Mouse (Mus musculus): ENCODE measurements around the gene Wdsub1.

DNA sequence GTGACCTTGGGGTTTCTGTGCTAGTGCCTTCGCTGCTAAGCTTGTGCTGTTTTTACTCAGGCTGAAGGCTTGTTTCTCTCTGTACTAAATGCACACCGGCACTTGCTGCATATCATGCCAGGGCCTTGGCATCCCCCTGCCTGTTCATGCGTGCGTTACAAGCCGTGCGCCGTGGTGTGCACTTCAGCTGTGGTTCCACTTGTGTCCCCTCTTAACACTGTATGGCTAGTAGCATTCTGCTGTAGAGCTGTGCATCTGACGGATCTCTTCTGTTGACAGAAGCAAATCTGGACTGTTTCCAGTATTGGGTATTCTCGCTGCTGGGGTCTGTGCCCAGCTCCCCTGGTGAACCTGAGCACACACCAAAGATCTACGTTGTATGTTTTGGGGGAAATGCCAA, 28.8 kb downstream of the Wdsub1 start:
- TF ChIP-seq CTCF (IDR thresholded peaks at IDR 0.05) (no peak; the same call in 1 of the 2 replicates), EP300 (IDR thresholded peaks at IDR 0.05) (no peak)

Data from lung, postnatal 0 days (tissue).